Mouse (Mus musculus): ENCODE data around the gene Macrod1. TPM values are rescaled to one million over a fixed set of nuclear protein-coding genes. Genes with fewer than 3 reads are reported as not detected.

The Macrod1 gene
- polyA plus RNA-seq, 1 experiment from 2014 or later: 10.7 TPM

DNA sequence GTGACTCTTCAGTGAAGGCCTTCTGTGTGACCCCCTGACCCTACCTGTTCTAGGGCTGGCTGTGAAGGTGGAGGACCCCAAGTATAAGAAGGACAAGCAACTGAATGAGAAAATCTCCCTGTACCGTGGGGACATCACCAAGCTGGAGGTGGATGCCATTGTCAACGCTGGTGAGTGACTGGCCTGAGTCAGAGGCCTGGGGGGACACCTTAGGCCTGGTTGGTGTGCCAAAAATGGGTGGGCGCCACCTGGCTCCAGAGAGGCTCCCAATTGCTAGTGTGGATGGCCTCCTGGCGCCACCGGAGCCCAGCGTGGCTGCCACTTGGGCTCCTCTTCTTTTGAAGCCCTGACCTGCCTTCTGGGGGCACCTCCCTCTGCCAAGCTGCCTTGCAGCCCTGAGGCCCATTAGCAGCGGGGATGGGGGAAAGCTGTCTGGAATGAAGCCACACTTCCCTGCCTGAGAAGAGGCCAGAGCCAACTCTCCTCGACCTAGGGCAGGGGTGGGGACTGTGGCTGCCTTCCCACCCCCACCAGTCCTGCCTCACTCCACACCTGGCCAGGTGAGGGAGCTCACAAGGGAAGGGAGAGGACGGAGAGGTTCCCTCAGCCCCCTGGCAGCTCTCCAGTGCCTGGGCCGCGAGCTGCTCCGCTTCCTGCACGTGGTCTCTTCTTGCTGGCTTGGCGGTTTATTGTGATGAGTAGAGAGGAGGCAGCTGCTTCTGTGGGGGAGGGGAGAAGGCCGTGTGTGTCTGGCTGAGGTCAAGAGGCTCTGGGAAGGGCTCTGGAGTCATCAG is 9.6 kb downstream of the Macrod1 start:
- no peak for ATAC-seq (ENCODE audit: low FRiP score, low TSS enrichment)
- peaks cover 47% of the 10 kb centered on the region for H3K4me1 ChIP-seq (ENCODE audit: control insufficient read depth, insufficient read depth, low read length)
- H3K36me3 ChIP-seq (ENCODE audit: control insufficient read depth, insufficient read depth, low read length): no peaks in the 10 kb centered on the region
- H3K27me3 ChIP-seq (ENCODE audit: control insufficient read depth, insufficient read depth, low read length): peaks cover 4% of the 10 kb centered on the region; the same call in 1 of the 2 replicates
- H3K9ac ChIP-seq (ENCODE audit: low read depth, low read length): peak overlapping the region; percentile 2; the same call in 1 of the 2 replicates
- H3K9me3 ChIP-seq (ENCODE audit: control insufficient read depth, low read length): no peaks in the 10 kb centered on the region
- H3K4me3 ChIP-seq (ENCODE audit: low read length): no peak overlapping the region; the same call in 1 of the 2 replicates
- H3K27ac ChIP-seq (ENCODE audit: low read depth, low read length): no peak overlapping the region; the same call in 1 of the 2 replicates
- WGBS: 35% methylated on average over 15 of the region's 15 CpGs
- H3K4me2 ChIP-seq (replicated peaks; ENCODE audit: low read depth, low read length): peak overlapping the region; percentile 1; the same call in 1 of the 2 replicates

DNA sequence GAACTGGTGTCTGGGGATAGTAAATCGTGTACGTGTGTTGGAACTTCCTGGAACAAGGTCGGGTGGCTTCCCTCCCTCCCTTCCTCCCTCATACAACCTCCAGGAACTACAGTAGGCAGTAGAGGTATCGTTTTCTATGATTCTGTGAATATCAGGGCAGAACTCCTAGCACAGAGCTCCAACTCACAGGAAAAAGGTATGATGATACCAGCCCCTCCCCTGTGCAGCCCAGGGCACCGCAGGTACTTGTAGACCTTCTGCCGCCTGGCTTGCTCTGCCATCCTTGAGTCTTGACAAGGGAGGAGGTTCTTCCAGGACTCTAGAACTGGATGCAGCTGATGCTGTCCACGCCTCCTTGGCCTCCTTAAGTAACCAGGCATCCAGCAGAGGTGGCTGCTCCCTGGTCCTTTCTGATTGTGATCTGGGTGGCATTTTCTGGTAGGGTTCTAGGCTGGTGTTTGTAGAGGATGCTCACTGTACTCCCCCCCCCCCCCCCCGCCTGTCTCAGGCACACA is 10.3 kb downstream of the Macrod1 start:
- H3K9me3 ChIP-seq (ENCODE audit: control insufficient read depth, low read length): no peaks in the 10 kb centered on the region
- no peak for ATAC-seq (ENCODE audit: low FRiP score, low TSS enrichment)
- peak overlapping the region; percentile 1; the same call in 1 of the 2 replicates for H3K4me2 ChIP-seq (replicated peaks; ENCODE audit: low read depth, low read length)
- no peak overlapping the region for H3K4me3 ChIP-seq (ENCODE audit: low read length)
- H3K27me3 ChIP-seq (ENCODE audit: control insufficient read depth, insufficient read depth, low read length): peaks cover 7% of the 10 kb centered on the region; the same call in 1 of the 2 replicates
- H3K9ac ChIP-seq (ENCODE audit: low read depth, low read length): no peak overlapping the region
- peaks cover 54% of the 10 kb centered on the region for H3K4me1 ChIP-seq (ENCODE audit: control insufficient read depth, insufficient read depth, low read length)
- 30% methylated on average over 7 of the region's 8 CpGs for whole genome bisulfite sequencing
- no peaks in the 10 kb centered on the region for H3K36me3 ChIP-seq (ENCODE audit: control insufficient read depth, insufficient read depth, low read length)
- no peak overlapping the region for H3K27ac ChIP-seq (ENCODE audit: low read depth, low read length)

DNA sequence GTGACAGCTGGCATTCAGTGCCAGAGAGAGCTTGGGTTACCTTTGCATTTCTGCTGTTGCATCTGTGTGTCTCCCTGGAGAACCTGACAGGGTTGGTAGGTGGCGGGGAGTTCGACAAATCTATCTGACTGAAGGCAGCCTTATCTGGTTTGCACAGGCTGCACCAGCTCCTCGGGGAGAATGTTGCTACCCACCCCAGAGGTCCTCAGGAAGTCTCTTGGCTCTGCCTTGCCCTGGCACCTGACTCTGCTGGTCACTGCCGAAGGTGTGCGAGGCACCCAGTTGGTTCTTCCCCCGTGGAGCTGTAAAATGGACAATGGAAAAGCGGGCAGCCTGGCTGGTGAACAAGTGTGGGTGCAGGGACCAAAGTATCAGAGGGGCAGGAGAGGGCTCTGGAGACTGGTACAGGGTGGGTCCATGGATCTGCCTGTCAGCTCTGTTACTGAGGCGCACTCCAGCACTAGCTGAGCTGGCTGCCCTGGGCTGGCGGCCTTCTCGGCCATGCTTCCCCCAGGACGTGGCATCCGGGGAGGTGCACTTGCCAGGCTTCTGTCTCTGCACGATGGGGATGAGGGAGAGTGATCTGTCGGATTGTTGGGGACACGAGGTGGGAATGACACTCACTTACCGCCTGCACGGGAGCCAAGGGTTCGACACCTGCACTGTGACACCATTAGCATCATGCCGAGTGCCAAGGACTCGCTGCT is 10.9 kb downstream of the Macrod1 start:
- Histone ChIP-seq H3K9me3 (ENCODE audit: control insufficient read depth, low read length) (no peaks in the 10 kb centered on the region), H3K4me2 (replicated peaks; ENCODE audit: low read depth, low read length) (no peak overlapping the region), H3K36me3 (ENCODE audit: control insufficient read depth, insufficient read depth, low read length) (no peaks in the 10 kb centered on the region), H3K27ac (ENCODE audit: low read depth, low read length) (no peak overlapping the region), H3K4me1 (ENCODE audit: control insufficient read depth, insufficient read depth, low read length) (peaks cover 60% of the 10 kb centered on the region), H3K4me3 (ENCODE audit: low read length) (no peak overlapping the region), H3K27me3 (ENCODE audit: control insufficient read depth, insufficient read depth, low read length) (peaks cover 7% of the 10 kb centered on the region; the same call in 1 of the 2 replicates), H3K9ac (ENCODE audit: low read depth, low read length) (no peak overlapping the region)
- WGBS: 46% methylated on average over 20 of the region's 20 CpGs
- no peak for ATAC-seq (ENCODE audit: low FRiP score, low TSS enrichment)

DNA sequence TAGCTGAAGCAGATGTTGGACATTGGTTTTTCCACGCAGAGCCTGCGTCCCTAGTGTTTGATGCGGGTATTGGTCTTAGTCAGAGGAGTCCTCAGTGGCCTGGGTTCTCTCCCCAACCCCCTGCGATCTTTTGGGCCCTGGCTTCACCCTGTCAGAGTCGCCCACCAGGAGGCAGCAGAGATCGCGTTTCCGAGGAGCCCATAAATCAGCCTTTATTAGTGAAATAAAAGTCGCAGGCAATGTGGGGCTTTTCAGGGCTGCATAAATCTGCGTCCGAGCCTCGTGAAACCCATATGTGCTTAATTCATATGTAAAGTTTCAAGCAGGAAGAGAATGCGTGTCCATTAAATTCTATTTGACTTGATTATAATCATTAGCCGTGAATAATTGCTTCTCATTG is 11.5 kb downstream of the Macrod1 start:
- Histone ChIP-seq H3K27ac (ENCODE audit: low read depth, low read length) (no peak overlapping the region), H3K4me1 (ENCODE audit: control insufficient read depth, insufficient read depth, low read length) (peaks cover 66% of the 10 kb centered on the region), H3K36me3 (ENCODE audit: control insufficient read depth, insufficient read depth, low read length) (no peaks in the 10 kb centered on the region), H3K4me2 (replicated peaks; ENCODE audit: low read depth, low read length) (no peak overlapping the region; the same call in 1 of the 2 replicates), H3K9me3 (ENCODE audit: control insufficient read depth, low read length) (no peaks in the 10 kb centered on the region), H3K9ac (ENCODE audit: low read depth, low read length) (no peak overlapping the region), H3K4me3 (ENCODE audit: low read length) (no peak overlapping the region), H3K27me3 (ENCODE audit: control insufficient read depth, insufficient read depth, low read length) (peaks cover 7% of the 10 kb centered on the region; the same call in 1 of the 2 replicates)
- peak; percentile 14; the same call in 1 of the 2 replicates for ATAC-seq (ENCODE audit: low FRiP score, low TSS enrichment)
- 2% methylated on average over 14 of the region's 14 CpGs for WGBS

DNA sequence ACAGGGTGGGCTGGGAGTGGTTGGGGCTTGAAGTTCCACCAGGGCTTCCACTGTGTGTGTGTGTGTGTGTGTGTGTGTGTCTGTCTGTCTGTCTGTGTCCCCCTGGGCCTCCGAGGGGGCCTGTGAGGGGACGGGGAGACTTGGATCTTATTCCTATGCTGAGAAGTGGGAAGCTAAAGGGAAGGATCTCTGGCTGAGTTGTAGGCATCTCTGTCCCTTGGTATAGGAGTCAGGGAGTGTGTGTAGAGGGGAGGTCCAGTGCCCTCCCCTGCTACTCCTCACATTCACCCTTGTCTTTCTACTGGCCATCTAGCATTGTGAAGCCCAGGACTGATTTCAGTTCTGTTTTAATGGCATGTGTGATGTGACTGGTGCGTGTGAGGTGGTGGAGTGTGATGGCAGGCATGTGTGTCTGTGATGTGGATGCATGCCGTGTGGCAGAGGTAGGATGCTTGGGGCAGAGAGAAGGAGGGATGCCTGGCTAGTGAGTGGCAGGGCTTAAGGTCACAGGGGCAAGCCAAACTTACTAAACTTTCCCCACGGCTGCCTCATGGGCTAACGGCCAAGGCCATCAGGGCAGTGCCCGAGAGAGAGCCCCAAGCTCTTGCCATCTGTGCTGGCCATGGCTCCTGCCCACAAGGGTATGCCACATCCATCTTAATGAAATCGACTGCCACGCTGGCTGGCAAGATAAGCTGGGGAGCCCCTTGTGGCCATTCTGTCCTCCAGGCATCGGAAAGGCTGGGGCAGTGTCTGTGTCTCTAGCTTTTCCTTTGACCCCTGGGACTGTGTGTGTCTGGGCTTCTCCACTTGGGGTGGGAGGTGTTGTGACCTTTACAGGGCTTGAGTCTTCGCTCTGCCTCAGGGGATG is 12.3 kb downstream of the Macrod1 start:
- WGBS: 30% methylated on average over 11 of the region's 11 CpGs
- no peak for ATAC-seq (ENCODE audit: low FRiP score, low TSS enrichment)
- Histone ChIP-seq H3K4me1 (ENCODE audit: control insufficient read depth, insufficient read depth, low read length) (peaks cover 74% of the 10 kb centered on the region), H3K4me2 (replicated peaks; ENCODE audit: low read depth, low read length) (no peak overlapping the region; the same call in 1 of the 2 replicates), H3K36me3 (ENCODE audit: control insufficient read depth, insufficient read depth, low read length) (no peaks in the 10 kb centered on the region), H3K9ac (ENCODE audit: low read depth, low read length) (peak overlapping the region; percentile 32; the same call in 1 of the 2 replicates), H3K4me3 (ENCODE audit: low read length) (no peak overlapping the region), H3K27ac (ENCODE audit: low read depth, low read length) (peak overlapping the region; percentile 62), H3K9me3 (ENCODE audit: control insufficient read depth, low read length) (no peaks in the 10 kb centered on the region), H3K27me3 (ENCODE audit: control insufficient read depth, insufficient read depth, low read length) (peaks cover 7% of the 10 kb centered on the region; the same call in 1 of the 2 replicates)

DNA sequence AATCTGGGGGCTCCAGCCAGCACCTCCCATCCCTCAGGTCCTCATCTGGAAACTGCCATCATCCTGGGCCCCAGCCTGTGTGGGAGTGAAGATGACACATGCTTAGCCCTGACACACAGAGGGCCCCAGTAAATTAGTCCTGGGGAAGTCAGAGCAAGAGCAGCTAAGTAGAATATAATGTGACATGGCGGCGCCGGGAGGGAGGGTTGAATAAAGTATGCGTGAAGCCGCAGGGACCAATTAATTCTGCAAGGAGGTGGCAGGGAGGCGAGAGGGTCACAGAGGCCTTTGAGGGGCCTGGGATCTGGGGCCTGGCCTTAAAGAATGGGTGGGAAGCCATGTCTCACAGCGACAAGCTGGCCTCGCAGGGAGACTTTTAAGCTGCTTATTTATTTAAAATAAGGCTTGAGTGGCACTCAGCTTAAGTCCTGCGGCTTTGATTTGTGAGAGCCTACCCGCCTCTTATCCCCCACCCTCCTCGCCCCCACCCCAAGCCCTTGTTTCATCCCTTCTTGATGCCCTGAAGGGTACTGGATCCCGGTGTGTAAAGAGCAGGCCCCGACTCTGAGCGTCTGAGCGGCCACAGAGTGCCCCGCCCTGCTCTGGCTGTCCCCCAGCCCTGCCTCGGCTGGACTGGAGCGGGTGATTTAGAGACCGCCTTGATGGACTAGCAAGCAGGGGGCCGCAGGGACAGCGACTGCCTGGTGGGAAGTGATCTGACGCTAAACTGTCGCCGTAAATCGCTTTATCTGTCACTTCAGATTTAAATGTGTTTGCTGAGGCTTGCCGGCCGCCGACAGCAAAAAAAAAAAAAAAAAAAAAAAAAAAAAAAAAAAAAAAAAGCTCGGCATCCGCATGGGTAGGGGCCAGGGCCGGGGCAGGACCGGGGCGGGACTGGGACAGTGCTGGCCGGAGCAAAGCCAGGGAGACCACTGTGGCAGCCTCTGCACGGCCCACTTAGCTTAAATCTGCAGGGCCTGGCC is 13.5 kb downstream of the Macrod1 start:
- Histone ChIP-seq H3K36me3 (ENCODE audit: control insufficient read depth, insufficient read depth, low read length) (no peaks in the 10 kb centered on the region), H3K27me3 (ENCODE audit: control insufficient read depth, insufficient read depth, low read length) (peaks cover 7% of the 10 kb centered on the region; the same call in 1 of the 2 replicates), H3K4me2 (replicated peaks; ENCODE audit: low read depth, low read length) (peak overlapping the region; percentile 24), H3K4me1 (ENCODE audit: control insufficient read depth, insufficient read depth, low read length) (peaks cover 80% of the 10 kb centered on the region), H3K4me3 (ENCODE audit: low read length) (no peak overlapping the region), H3K9me3 (ENCODE audit: control insufficient read depth, low read length) (no peaks in the 10 kb centered on the region), H3K9ac (ENCODE audit: low read depth, low read length) (peak overlapping the region; percentile 32; the same call in 1 of the 2 replicates), H3K27ac (ENCODE audit: low read depth, low read length) (peak overlapping the region; percentile 53)
- WGBS: 5% methylated on average over 30 of the region's 35 CpGs
- ATAC-seq (ENCODE audit: low FRiP score, low TSS enrichment): peak; percentile 63

DNA sequence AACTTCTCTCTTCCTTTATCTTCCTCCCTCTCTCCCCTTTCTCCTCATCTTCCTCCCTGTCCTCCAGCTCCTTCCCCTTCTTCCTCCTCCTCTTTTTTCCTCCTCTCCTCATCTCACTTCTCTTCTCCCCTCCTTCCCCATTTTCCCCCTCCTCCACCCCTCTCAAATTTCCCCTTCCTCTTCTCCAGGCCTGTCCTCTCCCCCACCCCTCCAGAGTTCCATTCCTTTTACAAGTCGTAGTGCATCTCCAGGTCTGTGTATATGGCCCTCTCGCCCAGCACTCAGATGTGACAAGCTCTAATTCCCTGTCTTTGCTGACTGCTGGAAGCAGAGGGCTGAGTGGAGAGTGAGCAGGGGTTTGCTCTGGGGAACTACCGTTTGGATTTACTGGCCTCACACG is 14.2 kb downstream of the Macrod1 start:
- peak overlapping the region; percentile 53; the same call in 1 of the 2 replicates for H3K27ac ChIP-seq (ENCODE audit: low read depth, low read length)
- peak overlapping the region; percentile 32; the same call in 1 of the 2 replicates for H3K9ac ChIP-seq (ENCODE audit: low read depth, low read length)
- no peaks in the 10 kb centered on the region for H3K9me3 ChIP-seq (ENCODE audit: control insufficient read depth, low read length)
- no peak for ATAC-seq (ENCODE audit: low FRiP score, low TSS enrichment)
- peaks cover 7% of the 10 kb centered on the region; the same call in 1 of the 2 replicates for H3K27me3 ChIP-seq (ENCODE audit: control insufficient read depth, insufficient read depth, low read length)
- H3K4me2 ChIP-seq (replicated peaks; ENCODE audit: low read depth, low read length): no peak overlapping the region; the same call in 1 of the 2 replicates
- H3K36me3 ChIP-seq (ENCODE audit: control insufficient read depth, insufficient read depth, low read length): no peaks in the 10 kb centered on the region
- WGBS: 7% methylated on average over 4 of the region's 4 CpGs
- no peak overlapping the region for H3K4me3 ChIP-seq (ENCODE audit: low read length)
- H3K4me1 ChIP-seq (ENCODE audit: control insufficient read depth, insufficient read depth, low read length): peaks cover 80% of the 10 kb centered on the region

Data from kidney, embryonic 14.5 days (tissue).